Mouse (Mus musculus): ENCODE measurements around the gene Lrrc4b. TPM values are rescaled to one million over a fixed set of nuclear protein-coding genes. Genes with fewer than 3 reads are reported as not detected.

Gene Lrrc4b
- polyA plus RNA-seq, 1 experiment from 2014 or later: 1.1 TPM

DNA sequence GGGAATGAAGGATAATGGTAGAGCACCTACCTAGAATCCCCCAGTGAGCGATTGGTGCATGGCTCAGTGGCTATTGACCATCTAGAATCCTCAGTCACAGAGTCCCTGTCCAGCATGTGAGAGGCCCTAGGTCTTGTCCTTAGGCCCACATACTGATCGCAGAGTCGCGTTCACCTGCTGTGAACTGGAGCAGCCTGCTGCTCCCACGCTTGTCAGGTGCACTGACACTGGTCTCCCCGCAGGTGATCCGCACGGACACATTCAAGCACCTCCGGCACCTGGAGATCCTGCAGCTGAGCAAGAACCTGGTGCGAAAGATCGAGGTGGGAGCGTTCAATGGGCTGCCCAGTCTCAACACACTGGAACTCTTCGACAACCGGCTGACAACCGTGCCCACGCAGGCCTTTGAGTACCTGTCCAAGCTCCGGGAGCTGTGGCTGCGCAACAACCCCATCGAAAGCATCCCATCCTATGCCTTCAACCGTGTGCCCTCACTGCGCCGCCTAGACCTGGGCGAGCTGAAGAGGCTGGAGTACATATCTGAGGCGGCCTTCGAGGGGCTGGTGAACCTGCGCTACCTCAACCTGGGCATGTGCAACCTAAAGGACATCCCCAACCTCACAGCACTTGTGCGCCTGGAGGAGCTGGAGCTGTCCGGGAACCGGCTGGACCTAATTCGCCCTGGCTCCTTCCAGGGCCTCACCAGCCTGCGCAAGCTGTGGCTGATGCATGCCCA is 32.1 kb downstream of the Lrrc4b start:
- Histone ChIP-seq H3K9me3 (no peaks in the 10 kb centered on the region), H3K27ac (replicated peaks) (no peak overlapping the region), H3K4me3 (no peak overlapping the region), H3K4me1 (peaks cover 30% of the 10 kb centered on the region), H3K27me3 (replicated peaks; ENCODE audit: low read depth, poor library complexity, severe bottlenecking) (peaks cover 78% of the 10 kb centered on the region), H3K36me3 (replicated peaks) (peaks cover 46% of the 10 kb centered on the region)
- DNase-seq (ENCODE audit: low spot score): peak; percentile 8
- 78% methylated on average over 31 of the region's 31 CpGs for whole genome bisulfite sequencing

DNA sequence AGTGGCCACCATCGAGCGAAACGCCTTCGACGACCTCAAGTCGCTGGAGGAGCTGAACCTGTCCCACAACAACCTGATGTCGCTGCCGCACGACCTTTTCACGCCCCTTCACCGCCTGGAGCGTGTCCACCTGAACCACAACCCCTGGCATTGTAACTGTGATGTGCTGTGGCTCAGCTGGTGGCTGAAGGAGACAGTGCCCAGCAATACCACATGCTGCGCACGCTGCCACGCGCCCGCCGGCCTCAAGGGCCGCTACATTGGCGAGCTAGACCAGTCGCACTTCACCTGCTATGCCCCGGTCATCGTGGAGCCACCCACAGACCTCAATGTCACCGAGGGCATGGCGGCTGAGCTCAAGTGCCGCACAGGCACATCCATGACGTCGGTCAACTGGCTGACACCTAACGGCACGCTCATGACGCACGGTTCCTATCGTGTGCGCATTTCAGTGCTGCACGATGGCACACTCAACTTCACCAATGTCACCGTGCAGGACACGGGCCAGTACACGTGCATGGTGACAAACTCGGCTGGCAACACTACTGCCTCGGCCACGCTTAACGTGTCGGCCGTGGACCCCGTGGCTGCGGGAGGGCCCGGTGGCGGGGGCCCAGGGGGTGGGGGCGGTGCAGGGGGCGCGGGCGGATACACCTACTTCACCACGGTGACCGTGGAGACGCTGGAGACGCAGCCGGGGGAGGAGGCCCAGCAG is 32.8 kb downstream of the Lrrc4b start:
- Histone ChIP-seq H3K4me3 (peak overlapping the region; percentile 54; the same call in 1 of the 2 replicates), H3K27me3 (replicated peaks; ENCODE audit: low read depth, poor library complexity, severe bottlenecking) (peaks cover 80% of the 10 kb centered on the region)

DNA sequence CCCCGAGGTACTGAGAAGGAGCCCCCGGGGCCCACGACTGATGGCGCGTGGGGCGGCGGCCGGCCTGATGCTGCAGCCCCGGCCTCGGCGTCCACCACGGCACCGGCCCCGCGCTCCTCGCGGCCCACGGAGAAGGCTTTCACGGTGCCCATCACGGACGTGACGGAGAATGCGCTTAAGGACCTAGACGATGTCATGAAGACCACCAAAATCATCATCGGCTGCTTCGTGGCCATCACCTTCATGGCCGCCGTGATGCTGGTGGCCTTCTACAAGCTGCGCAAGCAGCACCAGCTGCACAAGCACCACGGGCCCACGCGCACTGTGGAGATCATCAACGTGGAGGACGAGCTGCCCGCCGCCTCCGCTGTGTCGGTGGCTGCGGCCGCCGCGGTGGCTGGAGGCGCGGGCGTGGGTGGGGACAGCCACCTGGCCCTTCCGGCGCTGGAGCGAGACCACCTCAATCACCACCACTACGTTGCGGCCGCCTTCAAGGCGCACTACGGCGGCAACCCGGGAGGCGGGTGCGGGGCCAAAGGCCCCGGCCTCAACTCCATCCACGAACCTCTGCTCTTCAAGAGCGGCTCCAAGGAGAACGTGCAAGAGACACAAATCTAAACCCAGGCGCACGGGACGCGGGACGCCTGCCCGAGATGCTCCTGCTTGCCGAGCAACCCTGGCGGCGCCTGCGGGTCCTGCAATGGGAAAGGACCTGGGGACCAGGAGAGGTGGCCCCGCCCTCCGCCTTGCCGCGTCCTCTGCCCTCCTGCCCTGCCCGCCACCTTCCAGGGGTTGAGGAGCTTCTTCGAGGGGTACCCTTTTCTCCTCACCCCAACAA is 33.6 kb downstream of the Lrrc4b start:
- Histone ChIP-seq H3K9me3 (no peaks in the 10 kb centered on the region), H3K27me3 (replicated peaks; ENCODE audit: low read depth, poor library complexity, severe bottlenecking) (peaks cover 76% of the 10 kb centered on the region), H3K36me3 (replicated peaks) (peaks cover 36% of the 10 kb centered on the region), H3K27ac (replicated peaks) (no peak overlapping the region), H3K4me3 (peak overlapping the region; percentile 54), H3K4me1 (peaks cover 42% of the 10 kb centered on the region)
- WGBS: 22% methylated on average over 77 of the region's 77 CpGs
- peak; percentile 85 for DNase-seq (ENCODE audit: low spot score)

More for the DNA sequence above, 32.8 kb downstream of the Lrrc4b start:
- WGBS: 70% methylated on average over 57 of the region's 57 CpGs
- H3K9me3 ChIP-seq: no peaks in the 10 kb centered on the region
- peak; percentile 8 for DNase-seq (ENCODE audit: low spot score)
- no peak overlapping the region for H3K27ac ChIP-seq (replicated peaks)
- H3K36me3 ChIP-seq (replicated peaks): peaks cover 44% of the 10 kb centered on the region
- H3K4me1 ChIP-seq: peaks cover 34% of the 10 kb centered on the region

DNA sequence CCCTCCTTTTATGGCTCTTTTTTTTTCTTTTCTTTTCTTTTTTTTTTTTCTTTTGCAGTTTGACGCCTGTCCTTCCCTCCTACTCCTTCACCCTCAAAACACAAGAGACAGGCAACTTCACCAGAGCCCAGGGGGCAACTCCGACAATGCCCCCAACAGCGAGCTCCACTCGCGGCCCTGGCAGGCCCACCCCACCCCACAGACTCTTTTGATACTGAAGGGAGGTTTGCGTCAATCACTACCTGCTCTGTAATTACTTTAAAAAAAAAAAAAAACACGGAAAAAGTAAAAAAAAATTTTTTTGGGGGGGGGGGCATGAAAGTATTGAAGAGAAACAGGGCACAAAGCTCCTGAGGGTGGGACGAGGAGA is 34.2 kb downstream of the Lrrc4b start:
- DNase-seq (ENCODE audit: low spot score): no peak
- H3K9me3 ChIP-seq: no peaks in the 10 kb centered on the region
- peak overlapping the region; percentile 54; the same call in 1 of the 2 replicates for H3K4me3 ChIP-seq
- 35% methylated on average over 8 of the region's 8 CpGs for WGBS
- peaks cover 76% of the 10 kb centered on the region for H3K27me3 ChIP-seq (replicated peaks; ENCODE audit: low read depth, poor library complexity, severe bottlenecking)
- no peak overlapping the region for H3K27ac ChIP-seq (replicated peaks)
- peaks cover 43% of the 10 kb centered on the region for H3K4me1 ChIP-seq
- peaks cover 31% of the 10 kb centered on the region for H3K36me3 ChIP-seq (replicated peaks)

DNA sequence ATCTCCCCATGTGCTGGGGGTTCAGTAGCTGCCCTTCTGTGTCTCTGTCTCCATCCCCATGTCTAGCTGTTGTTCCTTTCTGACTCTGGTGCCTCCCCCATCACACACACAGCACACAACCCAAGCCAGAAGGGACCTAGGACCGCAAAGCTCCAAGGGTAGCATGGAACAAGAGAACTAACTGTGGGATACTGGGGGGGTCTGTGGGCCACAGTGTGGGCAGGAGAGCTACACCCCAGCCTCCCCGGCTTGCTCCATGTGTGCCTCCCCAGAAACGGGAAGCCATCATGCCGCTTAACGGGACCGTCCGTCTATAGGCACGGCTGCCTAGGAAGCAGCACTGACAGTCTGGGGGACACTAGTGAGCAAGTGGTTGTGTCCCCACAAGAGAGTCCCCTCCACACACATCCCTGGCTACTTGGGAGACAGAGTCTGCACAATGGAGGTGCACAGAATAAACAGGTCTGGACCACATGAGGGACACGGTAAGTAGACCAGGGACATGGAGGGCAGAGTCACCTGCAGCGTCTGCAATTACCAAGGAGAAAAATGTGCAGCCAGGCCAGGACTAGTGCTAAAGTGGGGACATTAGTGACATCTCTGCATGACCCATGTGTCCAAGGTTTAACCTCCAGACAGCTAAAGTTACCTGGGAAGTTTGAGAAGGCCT is 34.9 kb downstream of the Lrrc4b start:
- peak; percentile 7 for DNase-seq (ENCODE audit: low spot score)
- Histone ChIP-seq H3K9me3 (no peaks in the 10 kb centered on the region), H3K27me3 (replicated peaks; ENCODE audit: low read depth, poor library complexity, severe bottlenecking) (peaks cover 75% of the 10 kb centered on the region), H3K4me3 (no peak overlapping the region), H3K27ac (replicated peaks) (no peak overlapping the region), H3K4me1 (peaks cover 50% of the 10 kb centered on the region), H3K36me3 (replicated peaks) (peaks cover 24% of the 10 kb centered on the region)
- 90% methylated on average over 10 of the region's 10 CpGs for WGBS

DNA sequence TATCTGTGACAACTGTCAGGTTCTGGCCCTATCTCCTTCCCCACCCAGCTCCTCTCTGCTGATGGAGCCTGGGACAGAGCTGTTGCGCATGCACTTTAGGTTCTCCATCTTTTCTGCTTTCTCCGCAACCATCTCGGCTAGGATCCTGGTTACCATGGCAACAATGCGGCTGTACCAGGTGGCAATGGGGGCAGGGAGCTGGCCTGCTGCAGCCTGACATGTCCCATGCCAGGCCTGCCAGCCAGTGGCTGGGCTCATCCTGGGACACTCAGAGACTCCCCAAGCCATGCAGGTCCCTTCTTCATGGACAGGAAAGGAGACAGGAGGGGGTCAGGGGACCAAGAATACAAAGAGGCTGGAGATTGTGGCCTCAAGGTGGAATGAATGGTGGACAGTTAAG is 35.7 kb downstream of the Lrrc4b start:
- Histone ChIP-seq H3K4me3 (no peak overlapping the region), H3K36me3 (replicated peaks) (peaks cover 24% of the 10 kb centered on the region), H3K9me3 (no peaks in the 10 kb centered on the region), H3K4me1 (peaks cover 58% of the 10 kb centered on the region), H3K27me3 (replicated peaks; ENCODE audit: low read depth, poor library complexity, severe bottlenecking) (peaks cover 66% of the 10 kb centered on the region), H3K27ac (replicated peaks) (no peak overlapping the region)
- 31% methylated on average over 4 of the region's 4 CpGs for WGBS
- DNase-seq (ENCODE audit: low spot score): no peak

DNA sequence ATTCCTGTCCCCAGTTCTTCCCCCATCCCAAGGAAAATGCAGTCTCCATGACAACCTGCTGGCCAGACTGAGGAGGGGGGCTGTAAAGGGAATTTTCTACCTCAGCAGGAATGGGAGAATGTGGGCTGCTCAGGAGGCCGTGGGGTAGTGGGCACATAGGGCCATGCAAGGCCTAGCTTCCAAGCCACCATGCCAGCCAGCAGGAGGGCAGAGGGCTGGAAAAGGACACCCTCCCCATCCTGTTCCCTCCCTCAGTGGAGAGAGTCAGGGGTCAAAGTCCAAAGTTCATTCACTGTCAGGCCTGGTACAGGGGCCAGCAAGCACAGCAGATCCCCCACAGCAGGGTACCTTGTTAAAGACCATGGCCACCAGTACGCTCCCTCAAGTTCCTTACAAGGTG is 36.3 kb downstream of the Lrrc4b start, which contains the start of gene Aspdh:
Gene Aspdh (plus strand): TSS at position 281 of the 400 bp plus-strand sequence.
- Histone ChIP-seq H3K4me1 (peaks cover 59% of the 10 kb centered on the region), H3K9me3 (no peaks in the 10 kb centered on the region), H3K27ac (replicated peaks) (no peak within 1 kb of the TSS), H3K36me3 (replicated peaks) (peaks cover 24% of the 10 kb centered on the region), H3K27me3 (replicated peaks; ENCODE audit: low read depth, poor library complexity, severe bottlenecking) (peaks cover 60% of the 10 kb centered on the region), H3K4me3 (no peak within 1 kb of the TSS)
- WGBS: 58% methylated on average over 2 of the region's 2 CpGs
- DNase-seq (ENCODE audit: low spot score): no peak

DNA sequence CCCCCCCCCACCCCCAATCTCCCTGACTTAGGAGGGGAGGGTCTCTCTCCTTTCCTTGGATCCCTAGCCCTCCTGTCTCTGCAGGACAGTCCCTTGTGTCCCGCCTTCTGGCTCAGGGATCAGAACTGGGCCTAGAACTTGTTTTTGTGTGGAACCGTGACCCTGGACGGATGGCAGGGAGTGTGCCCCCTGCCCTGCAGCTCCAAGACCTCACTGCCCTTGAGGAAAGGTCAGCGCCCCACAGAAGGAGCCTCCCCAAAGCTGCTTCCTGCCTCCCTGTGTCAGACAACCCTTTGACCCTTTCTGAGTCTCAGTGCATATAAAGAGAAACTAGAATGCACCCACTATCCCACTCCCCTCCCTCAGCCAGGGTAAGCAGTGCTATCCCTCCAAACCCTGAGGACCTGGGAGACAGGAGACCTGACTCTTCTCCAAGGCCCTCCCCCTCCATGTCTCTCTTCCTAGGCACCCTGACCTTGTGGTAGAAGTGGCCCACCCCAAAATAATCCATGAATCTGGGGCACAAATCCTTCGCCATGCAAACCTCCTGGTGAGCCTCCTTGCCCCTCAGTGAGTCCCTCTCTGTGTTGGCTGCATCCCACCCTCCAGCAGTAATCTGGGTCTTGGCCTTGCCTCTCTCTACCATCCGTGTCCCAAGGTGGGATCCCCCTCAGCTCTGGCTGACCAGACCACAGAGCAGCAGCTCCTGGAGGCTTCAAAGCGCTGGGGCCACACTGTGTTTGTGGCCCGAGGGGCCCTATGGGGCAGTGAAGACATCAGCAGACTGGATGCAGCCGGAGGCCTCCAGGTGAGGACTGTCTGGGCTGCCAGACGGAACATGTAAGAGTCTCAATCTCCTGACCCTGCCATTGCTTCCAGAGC is 37.4 kb downstream of the Lrrc4b start:
- Histone ChIP-seq H3K27me3 (replicated peaks; ENCODE audit: low read depth, poor library complexity, severe bottlenecking) (peaks cover 49% of the 10 kb centered on the region), H3K9me3 (no peaks in the 10 kb centered on the region), H3K4me1 (peaks cover 69% of the 10 kb centered on the region), H3K36me3 (replicated peaks) (peaks cover 25% of the 10 kb centered on the region), H3K4me3 (peak overlapping the region; percentile 80; the same call in 1 of the 2 replicates), H3K27ac (replicated peaks) (0 out of 2 replicates have a peak overlapping the region, but pooled peaks have one; percentile 90)
- DNase-seq (ENCODE audit: low spot score): no peak
- 79% methylated on average over 10 of the region's 10 CpGs for WGBS

DNA sequence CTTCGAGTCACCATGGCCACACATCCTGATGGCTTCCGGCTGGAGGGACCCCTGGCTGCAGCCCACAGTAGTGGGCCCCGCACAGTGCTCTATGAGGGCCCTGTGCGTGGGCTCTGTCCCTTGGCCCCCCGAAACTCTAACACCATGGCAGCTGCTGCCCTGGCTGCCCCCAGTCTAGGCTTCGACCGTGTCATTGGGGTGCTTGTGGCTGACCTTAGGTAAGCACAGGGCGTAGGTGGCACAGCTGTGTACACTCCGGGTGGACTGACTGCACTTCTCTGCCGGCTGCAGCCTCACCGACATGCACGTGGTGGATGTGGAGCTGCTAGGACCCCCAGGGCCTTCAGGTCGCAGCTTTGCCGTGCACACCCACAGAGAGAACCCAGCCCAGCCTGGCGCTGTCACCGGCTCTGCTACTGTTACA is 38.1 kb downstream of the Lrrc4b start:
- 85% methylated on average over 16 of the region's 16 CpGs for WGBS
- H3K4me3 ChIP-seq: peak overlapping the region; percentile 80
- no peak for DNase-seq (ENCODE audit: low spot score)
- H3K27me3 ChIP-seq (replicated peaks; ENCODE audit: low read depth, poor library complexity, severe bottlenecking): peaks cover 43% of the 10 kb centered on the region
- H3K36me3 ChIP-seq (replicated peaks): peaks cover 18% of the 10 kb centered on the region
- H3K4me1 ChIP-seq: peaks cover 68% of the 10 kb centered on the region
- no peaks in the 10 kb centered on the region for H3K9me3 ChIP-seq
- H3K27ac ChIP-seq (replicated peaks): peak overlapping the region; percentile 90; the same call in 1 of the 2 replicates

DNA sequence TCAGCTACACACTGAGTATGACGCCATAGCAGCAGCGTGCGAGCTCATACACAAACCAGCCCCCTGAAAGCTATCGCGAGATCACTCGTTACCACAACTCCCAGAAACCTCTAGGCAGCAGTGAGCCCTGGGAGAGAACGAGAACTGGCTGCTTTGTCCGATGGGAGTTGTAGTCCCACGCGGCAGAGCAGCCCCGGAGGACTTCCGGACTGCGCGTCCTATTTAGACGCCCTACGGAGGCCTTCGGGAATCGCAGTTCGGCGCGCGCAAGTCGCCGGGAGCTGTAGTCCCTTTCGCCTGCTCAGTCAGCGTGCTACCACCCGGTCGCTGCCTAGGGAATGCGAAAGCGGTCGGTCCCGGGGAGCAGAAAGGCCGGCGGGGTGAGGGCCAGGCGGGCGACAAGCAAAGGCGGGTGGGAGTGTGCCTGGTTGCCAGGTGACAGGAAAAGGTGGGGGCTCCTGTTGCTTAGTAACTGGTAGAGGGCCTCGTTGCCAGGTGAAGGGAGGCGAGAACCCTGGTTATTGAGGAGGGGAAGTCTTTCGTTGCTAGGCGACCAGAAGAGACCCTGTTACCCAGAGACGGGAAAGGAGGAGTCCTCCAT is 39.1 kb downstream of the Lrrc4b start, which contains the start of gene Josd2:
Gene Josd2 (plus strand): TSS at position 170 of the 601 bp plus-strand sequence.
- peaks cover 11% of the 10 kb centered on the region; the same call in 1 of the 2 replicates for H3K36me3 ChIP-seq (replicated peaks)
- H3K27ac ChIP-seq (replicated peaks): peak within 1 kb of the TSS; percentile 90
- H3K4me3 ChIP-seq: peak within 1 kb of the TSS; percentile 80
- H3K4me1 ChIP-seq: peaks cover 69% of the 10 kb centered on the region
- no peaks in the 10 kb centered on the region for H3K9me3 ChIP-seq
- WGBS: under 1% methylated on average over 42 of the region's 42 CpGs
- peaks cover 33% of the 10 kb centered on the region for H3K27me3 ChIP-seq (replicated peaks; ENCODE audit: low read depth, poor library complexity, severe bottlenecking)
- DNase-seq (ENCODE audit: low spot score): peak; percentile 95

All from embryonic facial prominence, embryonic 10.5 days (tissue).